Mouse (Mus musculus) MEL (cell line): ENCODE measurements at regions not wholly inside any gene's neighbourhood (a gene's known extent, or its start where the extent isn't known, plus 50 kb on each side); places are given as distances from the start of the nearest gene placed in this dataset.

Source experiments
- DNase-seq: peaks from one replicate; pipeline ENCODE4 v3.0.0; 2011; ENCODE audit warnings: low read depth, low spot score
- H3K27ac ChIP-seq: 2 replicates; pipeline ENCODE4 v1.5.1; 2012; ENCODE audit warnings: low read depth, mild to moderate bottlenecking, control low read depth, low read length, moderate library complexity; ENCODE audit not compliant: control insufficient read depth
- H3K27me3 ChIP-seq, 2 experiments: fragments of 150-350 bp in 1 of 2; sonication (generic) in 1 of 2; 2 replicates each; pipeline ENCODE4 v1.6.1; 2012; ENCODE audit warnings: low read length in 2 of 2, mild to moderate bottlenecking in 2 of 2, improper control_type of control experiment in 1 of 2, moderate library complexity in 1 of 2; ENCODE audit not compliant: insufficient read depth in 2 of 2, control insufficient read depth in 1 of 2
- H3K36me3 ChIP-seq, 2 experiments: 2 replicates each; pipeline ENCODE4 v1.6.1; 2012 to 2014; ENCODE audit warnings: low read length in 2 of 2, improper control_type of control experiment in 1 of 2, inconsistent platforms in 1 of 2, mild to moderate bottlenecking in 1 of 2; ENCODE audit not compliant: insufficient read depth in 2 of 2, control insufficient read depth in 1 of 2
- H3K4me1 ChIP-seq, 2 experiments: fragments of 150-350 bp in 1 of 2; sonication (generic) in 1 of 2; 2 replicates each; pipeline ENCODE4 v1.6.1; 2012; ENCODE audit warnings: low read length in 2 of 2, improper control_type of control experiment in 1 of 2, mild to moderate bottlenecking in 1 of 2; ENCODE audit not compliant: insufficient read depth in 2 of 2, control insufficient read depth in 1 of 2
- H3K4me3 ChIP-seq, 2 experiments: fragments of 150-350 bp in 1 of 2; sonication (generic) in 1 of 2; 2 replicates each; pipeline ENCODE4 v1.5.1; 2012; ENCODE audit warnings: low read depth in 2 of 2, low read length in 2 of 2, mild to moderate bottlenecking in 2 of 2, moderate library complexity in 2 of 2, control low read depth in 1 of 2, improper control_type of control experiment in 1 of 2; ENCODE audit not compliant: control insufficient read depth in 1 of 2, insufficient read depth in 1 of 2
- H3K79me2 ChIP-seq: 2 replicates; pipeline ENCODE4 v1.6.1; 2012; ENCODE audit warnings: mild to moderate bottlenecking, low read length, moderate library complexity; ENCODE audit not compliant: control insufficient read depth, poor library complexity, insufficient read depth
- H3K9ac ChIP-seq: 2 replicates; pipeline ENCODE4 v1.6.1; 2012; ENCODE audit warnings: low read depth, mild to moderate bottlenecking, control low read depth, low read length, moderate library complexity; ENCODE audit not compliant: control insufficient read depth, poor library complexity, severe bottlenecking
- H3K9me3 ChIP-seq: fragments of 150-350 bp; sonication (generic); replicated peaks from 2 replicates; pipeline ENCODE4 v1.6.1; 2012; ENCODE audit warnings: mild to moderate bottlenecking, low read length, improper control_type of control experiment, moderate library complexity; ENCODE audit not compliant: insufficient read depth
- BHLHE40 ChIP-seq: IDR thresholded peaks from 2 replicates; pipeline ENCODE4 v1.6.1; 2012; ENCODE audit warnings: low read depth, mild to moderate bottlenecking, inconsistent platforms, low read length, improper control_type of control experiment, borderline replicate concordance
- CHD2 ChIP-seq: IDR thresholded peaks from 2 replicates; pipeline ENCODE4 v1.6.1; 2011; ENCODE audit warnings: low read length, improper control_type of control experiment
- E2F4 ChIP-seq: IDR thresholded peaks from 2 replicates; pipeline ENCODE4 v1.6.1; 2011; ENCODE audit warnings: low read depth, low read length, improper control_type of control experiment, borderline replicate concordance
- ELF1 ChIP-seq: IDR thresholded peaks from 2 replicates; pipeline ENCODE4 v1.6.1; 2014; ENCODE audit warnings: low read depth, mild to moderate bottlenecking, inconsistent platforms, low read length, improper control_type of control experiment, moderate library complexity
- EP300 ChIP-seq, 2 experiments: IDR thresholded peaks; 2 replicates each; pipeline ENCODE4 v1.6.1; 2011; ENCODE audit warnings: improper control_type of control experiment in 2 of 2, low read length in 2 of 2, low read depth in 1 of 2, mild to moderate bottlenecking in 1 of 2
- ETS1 ChIP-seq: IDR thresholded peaks from 2 replicates; pipeline ENCODE4 v1.6.1; 2012; ENCODE audit warnings: low read depth, mild to moderate bottlenecking, inconsistent platforms, low read length, improper control_type of control experiment, moderate library complexity
- GABPA ChIP-seq: IDR thresholded peaks from 2 replicates; pipeline ENCODE4 v1.6.1; 2012; ENCODE audit warnings: low read depth, mild to moderate bottlenecking, inconsistent platforms, low read length, improper control_type of control experiment, moderate library complexity
- JUND ChIP-seq: IDR thresholded peaks from 2 replicates; pipeline ENCODE4 v1.6.1; 2011; ENCODE audit warnings: low read depth, mild to moderate bottlenecking, improper control_type of control experiment, low read length
- MAFK ChIP-seq: IDR thresholded peaks from 2 replicates; pipeline ENCODE4 v1.6.1; 2011; ENCODE audit warnings: low read depth, mild to moderate bottlenecking, low read length, improper control_type of control experiment, borderline replicate concordance
- MAX ChIP-seq: IDR thresholded peaks from 2 replicates; pipeline ENCODE4 v1.6.1; 2011; ENCODE audit warnings: low read length, improper control_type of control experiment
- MEF2A ChIP-seq: IDR thresholded peaks from 2 replicates; pipeline ENCODE4 v1.6.1; 2014; ENCODE audit warnings: low read depth, mild to moderate bottlenecking, inconsistent platforms, low read length, improper control_type of control experiment; ENCODE audit not compliant: poor library complexity, insufficient replicate concordance, severe bottlenecking; ENCODE audit errors: extremely low read depth
- MXI1 ChIP-seq: IDR thresholded peaks from 2 replicates; pipeline ENCODE4 v1.6.1; 2011; ENCODE audit warnings: mild to moderate bottlenecking, low read depth, low read length, improper control_type of control experiment
- MYB ChIP-seq: IDR thresholded peaks from 2 replicates; pipeline ENCODE4 v1.6.1; 2011; ENCODE audit warnings: mild to moderate bottlenecking, low read depth, low read length, improper control_type of control experiment
- MYC ChIP-seq: IDR thresholded peaks from 2 replicates; pipeline ENCODE4 v1.6.1; 2011; ENCODE audit warnings: low read depth, mild to moderate bottlenecking, low read length, improper control_type of control experiment, moderate library complexity
- NELFE ChIP-seq: IDR thresholded peaks from 2 replicates; pipeline ENCODE4 v1.6.1; 2011; ENCODE audit warnings: low read depth, low read length, improper control_type of control experiment
- NRF1 ChIP-seq: IDR thresholded peaks from 2 replicates; pipeline ENCODE4 v1.6.1; 2014; ENCODE audit warnings: low read depth, mild to moderate bottlenecking, inconsistent platforms, low read length, improper control_type of control experiment, moderate library complexity; ENCODE audit not compliant: poor library complexity, insufficient read depth, severe bottlenecking
- POLR2A ChIP-seq, 2 experiments: IDR thresholded peaks; 2 replicates each; pipeline ENCODE4 v1.6.1; 2011 to 2012; ENCODE audit warnings: low read length in 2 of 2, mild to moderate bottlenecking in 2 of 2, control low read depth in 1 of 2, improper control_type of control experiment in 1 of 2, low read depth in 1 of 2, moderate library complexity in 1 of 2; ENCODE audit not compliant: control insufficient read depth in 1 of 2, insufficient read depth in 1 of 2, poor library complexity in 1 of 2
- RCOR1 ChIP-seq: IDR thresholded peaks from 2 replicates; pipeline ENCODE4 v1.6.1; 2012; ENCODE audit warnings: low read depth, mild to moderate bottlenecking, inconsistent platforms, low read length, improper control_type of control experiment
- SMC3 ChIP-seq: IDR thresholded peaks from 2 replicates; pipeline ENCODE4 v1.6.1; 2011; ENCODE audit warnings: low read depth, low read length, improper control_type of control experiment
- TAL1 ChIP-seq: IDR thresholded peaks from 2 replicates; pipeline ENCODE4 v1.6.1; 2012; ENCODE audit warnings: mild to moderate bottlenecking, inconsistent platforms, low read length, moderate library complexity, mixed read lengths
- TCF12 ChIP-seq: IDR thresholded peaks from 2 replicates; pipeline ENCODE4 v1.6.1; 2014; ENCODE audit warnings: low read depth, mild to moderate bottlenecking, inconsistent platforms, low read length, improper control_type of control experiment, moderate library complexity
- UBTF ChIP-seq: IDR thresholded peaks from 2 replicates; pipeline ENCODE4 v1.6.1; 2012; ENCODE audit warnings: low read depth, mild to moderate bottlenecking, inconsistent platforms, low read length, improper control_type of control experiment, moderate library complexity, borderline replicate concordance; ENCODE audit not compliant: insufficient read depth
- USF1 ChIP-seq: IDR thresholded peaks from 2 replicates; pipeline ENCODE4 v1.6.1; 2014; ENCODE audit warnings: low read depth, mild to moderate bottlenecking, inconsistent platforms, low read length, improper control_type of control experiment, moderate library complexity
- ZNF384 ChIP-seq: IDR thresholded peaks from 2 replicates; pipeline ENCODE4 v1.6.1; 2012; ENCODE audit warnings: low read depth, mild to moderate bottlenecking, inconsistent platforms, low read length, improper control_type of control experiment

- no peaks in the 10 kb centered on the region for H3K4me1 ChIP-seq
- H3K27ac ChIP-seq: no peak overlapping the region
- H3K9ac ChIP-seq: no peak overlapping the region
- no peaks in the 10 kb centered on the region for H3K36me3 ChIP-seq
- no peaks in the 10 kb centered on the region for H3K9me3 ChIP-seq
- H3K27me3 ChIP-seq: no peaks in the 10 kb centered on the region; a peak in 1 of 4 replicates
- no peak for DNase-seq
- TF ChIP-seq TCF12: no peak
- no peak for TF ChIP-seq NELFE
- TF ChIP-seq RCOR1: no peak
- TF ChIP-seq GABPA: no peak
- no peak for TF ChIP-seq MAFK
- no peak for TF ChIP-seq POLR2A (IDR thresholded peaks at IDR 0.05; ENCODE audit: control insufficient read depth in 1 of 2, insufficient read depth in 1 of 2, low read depth in 1 of 2, low read length in 2 of 2, poor library complexity in 1 of 2)
- TF ChIP-seq EP300 (IDR thresholded peaks at IDR 0.05; ENCODE audit: low read depth in 1 of 2, low read length in 2 of 2): no peak
- TF ChIP-seq JUND: no peak
- no peak for TF ChIP-seq ZNF384
- no peak for TF ChIP-seq CHD2
- TF ChIP-seq ELF1: no peak
- TF ChIP-seq MXI1: no peak
- no peak for TF ChIP-seq E2F4
- no peak for TF ChIP-seq SMC3
- TF ChIP-seq ETS1: no peak
- TF ChIP-seq MYC: no peak
- TF ChIP-seq UBTF: no peak
- no peak for TF ChIP-seq BHLHE40
- no peak overlapping the region for H3K4me3 ChIP-seq
- no peaks in the 10 kb centered on the region for H3K79me2 ChIP-seq
Observed at GRCm38 (mm10) chr16:57915451-57915850, 160.9 kb upstream of the Col8a1 start.

- no peaks in the 10 kb centered on the region for H3K4me1 ChIP-seq
- DNase-seq: no peak
- no peak for TF ChIP-seq CHD2
- no peak for TF ChIP-seq MAX
- TF ChIP-seq TAL1: no peak
- TF ChIP-seq MYB: no peak
- no peak for TF ChIP-seq JUND
- no peak for TF ChIP-seq UBTF
- TF ChIP-seq MYC: no peak
- TF ChIP-seq EP300 (IDR thresholded peaks at IDR 0.05; ENCODE audit: low read depth in 1 of 2, low read length in 2 of 2): no peak
- no peak for TF ChIP-seq NRF1
- TF ChIP-seq NELFE: no peak
- no peak for TF ChIP-seq MEF2A
- no peak for TF ChIP-seq USF1
- TF ChIP-seq ELF1: no peak
- no peak for TF ChIP-seq TCF12
- no peak for TF ChIP-seq ZNF384
- H3K27me3 ChIP-seq: no peaks in the 10 kb centered on the region
- no peaks in the 10 kb centered on the region for H3K36me3 ChIP-seq
- no peaks in the 10 kb centered on the region for H3K79me2 ChIP-seq
- no peak overlapping the region for H3K9ac ChIP-seq
- no peaks in the 10 kb centered on the region for H3K9me3 ChIP-seq
- H3K4me3 ChIP-seq: no peak overlapping the region
- H3K27ac ChIP-seq: no peak overlapping the region
Observed at GRCm38 (mm10) chr16:57923447-57924129, 169.1 kb upstream of the Col8a1 start.
